Mouse (Mus musculus): ENCODE measurements at regions not wholly inside any gene's neighbourhood (a gene's known extent, or its start where the extent isn't known, plus 50 kb on each side); places are given as distances from the start of the nearest gene placed in this dataset.

DNA sequence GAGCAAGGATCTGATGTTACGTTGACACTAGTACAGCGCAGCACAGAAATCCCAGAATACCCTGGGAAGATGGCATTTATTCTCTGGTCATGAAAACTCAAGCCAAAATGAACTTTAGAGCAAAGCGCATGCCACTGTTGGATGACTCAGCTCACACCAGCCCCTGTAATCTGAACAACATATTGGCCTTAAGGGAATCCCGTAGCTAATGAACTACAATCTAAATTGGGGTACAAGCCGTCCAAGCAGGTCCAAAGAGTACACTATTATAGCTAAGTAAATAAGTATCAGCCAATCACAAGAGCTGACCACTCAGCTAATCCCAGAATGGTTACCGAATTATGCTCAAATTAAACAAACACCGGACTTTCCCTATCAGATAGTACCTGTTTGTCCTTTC, 62.0 kb upstream of the Acsl1 start:
- no peak for TF ChIP-seq CTCF (IDR thresholded peaks at IDR 0.05; ENCODE audit: low read depth, low read length)
- no peak for TF ChIP-seq GATA2 (IDR thresholded peaks at IDR 0.05; ENCODE audit: borderline replicate concordance, low read depth, low read length)
- no peak for TF ChIP-seq TAL1 (conservative IDR thresholded peaks at IDR 0.05; ENCODE audit: low read depth, low read length)
- TF ChIP-seq GATA1 (IDR thresholded peaks at IDR 0.05; ENCODE audit: borderline replicate concordance, low read length), result no peak
- TF ChIP-seq POLR2AphosphoS5 (IDR thresholded peaks at IDR 0.05; ENCODE audit: insufficient replicate concordance, low read depth, low read length), result no peak
